Mouse (Mus musculus) adrenal gland, postnatal 10 days (tissue): ENCODE measurements around the gene Etfbkmt. TPM values are rescaled to one million over a fixed set of nuclear protein-coding genes. Genes with fewer than 3 reads are reported as not detected.
A peak's percentile ranks its signal among the peaks of the same experiment; 100 is the strongest.
"Not testable (repeated sequence)": the region's sequence is repeated elsewhere in the genome, so short reads cannot be mapped to it uniquely, and the experiment has no call there.

ENCODE experiments used
- DNase-seq: peaks from one replicate; pipeline ENCODE4 v3.0.0; 2021; ENCODE audit warnings: mixed read lengths
- total RNA-seq, 2 experiments: library from RNA; stranded (reverse); gene quantifications; 2 replicates each; pipeline ENCODE4 v1.2.3; 2021

Gene Etfbkmt
- total RNA-seq, 2 experiments from 2014 or later, result 23.6 to 43.5 TPM

- no peak for DNase-seq
These were observed 5.1 kb upstream of the Etfbkmt start for GRCm38 (mm10) chr6:149134391-149135150.

DNA sequence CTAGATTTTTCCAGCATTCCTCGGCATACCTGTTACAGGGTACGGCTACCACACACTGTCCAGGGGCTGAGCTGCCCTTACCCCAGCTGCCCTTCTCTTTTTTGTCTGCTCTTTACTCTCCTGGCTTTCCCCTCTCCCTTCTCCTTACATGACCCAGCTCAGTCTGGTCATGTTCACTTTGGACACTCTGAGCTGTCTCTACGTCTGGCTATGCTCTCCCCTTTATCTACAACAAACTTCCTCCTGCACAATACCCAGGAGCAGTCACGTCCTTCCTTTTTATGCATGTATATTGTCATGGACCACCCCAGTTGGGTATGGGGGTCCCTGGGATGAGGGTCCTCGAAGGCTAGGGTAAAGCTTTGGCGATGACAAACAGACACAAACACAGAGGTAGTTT lies 4.0 kb upstream of the Etfbkmt start:
- no peak for DNase-seq

- no peak for DNase-seq
These were observed 1.7 kb upstream of the Etfbkmt start for GRCm38 (mm10) chr6:149137936-149138335.

- DNase-seq, result no peak
These were observed 638 bp upstream of the Etfbkmt start for GRCm38 (mm10) chr6:149139011-149139410.

DNA sequence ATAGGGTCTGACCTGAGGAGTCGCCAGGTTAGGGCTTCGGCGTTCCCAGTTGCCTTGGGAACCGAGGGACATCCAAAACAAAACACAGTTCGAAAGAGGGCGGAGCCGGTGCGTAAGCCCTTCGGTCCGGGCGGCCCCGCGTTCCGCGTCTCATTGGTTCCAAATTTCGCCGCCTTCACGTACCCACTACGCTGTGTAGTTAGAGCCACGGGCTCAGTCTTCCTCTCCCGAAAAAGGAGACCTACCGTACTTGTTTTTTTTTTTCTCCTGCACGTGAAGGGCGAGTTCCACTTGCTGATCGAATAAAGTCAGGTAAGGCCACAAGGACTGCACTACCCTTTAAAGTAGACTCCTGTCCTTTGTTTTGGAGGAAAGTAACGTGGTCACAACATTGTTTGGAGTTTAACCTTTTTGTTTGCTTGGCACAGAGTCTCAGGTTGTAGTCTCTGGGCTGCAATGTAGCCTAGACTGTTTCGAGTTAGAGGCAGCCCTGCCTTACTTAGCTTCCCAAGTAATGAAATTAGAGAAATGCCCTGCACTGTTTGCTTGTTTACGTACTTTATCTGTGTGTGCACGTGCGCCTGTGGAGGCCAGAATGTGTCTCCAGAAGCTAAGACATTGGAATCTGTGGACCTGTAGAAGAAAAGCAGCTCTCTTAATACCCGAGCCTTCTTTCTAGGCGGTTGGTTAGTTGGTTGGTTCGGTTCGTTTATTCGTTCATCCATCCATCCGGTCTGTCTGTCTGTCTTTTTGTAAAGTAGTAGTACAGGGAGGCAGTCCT lies 1.9 kb downstream of the Etfbkmt start:
- DNase-seq, result peak; percentile 90

- no peak for DNase-seq
These were observed 5.5 kb downstream of the Etfbkmt start for GRCm38 (mm10) chr6:149145143-149145542.

GRCm38 (mm10) chr6:149148436-149149229 lies 9.0 kb downstream of the Etfbkmt start:
- DNase-seq, result no peak

GRCm38 (mm10) chr6:149152119-149152518 lies 12.5 kb downstream of the Etfbkmt start:
- DNase-seq, result no peak

- no peak for DNase-seq
These were observed 13.9 kb downstream of the Etfbkmt start for GRCm38 (mm10) chr6:149153473-149154115.

DNA sequence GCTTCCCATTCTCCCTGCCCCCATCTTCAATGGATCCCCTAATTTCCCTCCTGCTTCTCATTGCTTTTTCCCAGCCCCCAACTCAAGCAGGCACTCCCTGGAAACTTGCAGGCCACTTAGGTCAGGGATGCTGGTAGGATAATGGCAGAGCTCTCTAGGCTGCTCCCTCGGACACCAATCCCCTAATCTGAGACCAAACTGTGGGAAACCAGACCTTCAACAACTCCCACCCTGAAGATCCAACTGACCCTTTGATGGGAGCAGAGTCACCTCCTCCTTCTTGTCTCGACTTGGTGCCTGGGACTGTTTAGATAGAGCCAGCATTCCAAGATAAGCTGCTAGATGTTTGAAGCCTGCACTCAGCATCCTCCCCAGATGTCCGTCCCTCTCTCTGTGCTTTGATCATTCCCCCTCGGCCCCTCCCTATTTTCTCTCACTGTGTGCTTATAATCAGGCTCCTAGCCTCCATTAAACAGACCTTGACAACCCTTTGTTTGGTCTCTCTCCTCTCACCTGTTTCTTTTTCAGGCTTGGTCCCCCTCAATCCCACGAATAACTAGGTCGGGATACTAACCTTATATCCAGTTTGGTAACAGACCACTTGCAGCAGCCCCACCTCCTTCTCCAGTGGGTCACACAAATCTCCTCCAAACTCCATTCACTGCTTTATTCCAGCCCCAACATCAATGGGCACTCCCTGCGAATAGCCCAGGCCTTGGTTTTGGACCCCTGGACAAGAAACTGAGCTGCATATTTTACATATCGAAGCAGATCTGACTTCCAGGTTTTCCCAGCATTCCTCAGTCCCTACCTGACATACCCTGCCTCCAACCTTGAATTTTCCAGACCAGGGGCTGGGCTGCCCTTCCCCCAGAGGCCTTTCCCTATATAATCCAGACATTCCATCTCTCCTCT lies 14.7 kb downstream of the Etfbkmt start:
- no peak for DNase-seq

DNA sequence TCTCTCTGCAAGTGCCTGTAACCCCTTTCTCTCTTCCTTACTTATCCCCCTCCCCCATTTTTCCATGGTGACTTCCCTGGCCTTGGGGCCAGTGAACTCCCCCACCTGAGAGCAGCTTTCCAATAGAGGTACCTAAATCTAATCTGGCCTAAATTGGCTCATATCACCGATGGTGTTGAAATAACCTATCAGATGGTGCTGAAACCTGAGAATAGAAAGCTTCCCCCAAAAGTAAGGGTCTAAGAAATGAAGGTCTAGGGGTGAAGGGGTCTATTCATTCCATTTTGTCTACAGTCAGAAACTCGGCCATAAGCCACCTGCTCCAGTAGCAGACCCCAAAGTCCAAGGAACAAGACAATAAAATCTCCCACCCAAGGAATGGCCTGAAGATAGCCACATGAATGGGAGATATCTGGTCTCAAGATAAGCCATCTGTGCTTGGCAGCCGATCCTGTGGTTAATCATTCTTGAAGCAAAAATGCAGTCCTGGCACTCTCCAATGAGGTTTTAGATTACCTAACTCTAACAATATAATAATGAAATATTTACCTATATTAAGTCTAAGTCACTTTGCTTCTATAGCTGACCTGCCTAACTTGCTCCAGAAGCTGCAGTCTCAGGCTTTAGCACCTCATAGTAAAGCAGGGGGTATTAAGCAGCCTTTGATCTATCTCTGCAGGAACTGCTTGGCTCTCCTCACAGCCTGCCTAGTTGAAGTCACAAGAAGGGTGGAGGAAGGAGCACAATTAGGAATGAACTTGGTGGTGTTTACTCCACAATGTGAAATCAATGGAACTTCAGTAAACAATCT lies 15.6 kb downstream of the Etfbkmt start:
- DNase-seq, result no peak

GRCm38 (mm10) chr6:149167038-149167437 lies 27.4 kb downstream of the Etfbkmt start:
- DNase-seq, result not testable (repeated sequence)

- no peak for DNase-seq
These were observed 28.0 kb downstream of the Etfbkmt start for GRCm38 (mm10) chr6:149167672-149168071.

GRCm38 (mm10) chr6:149168436-149168835 lies 28.8 kb downstream of the Etfbkmt start:
- DNase-seq, result no peak

- not testable (repeated sequence) for DNase-seq
These were observed 30.3 kb downstream of the Etfbkmt start for GRCm38 (mm10) chr6:149169965-149170364.

DNA sequence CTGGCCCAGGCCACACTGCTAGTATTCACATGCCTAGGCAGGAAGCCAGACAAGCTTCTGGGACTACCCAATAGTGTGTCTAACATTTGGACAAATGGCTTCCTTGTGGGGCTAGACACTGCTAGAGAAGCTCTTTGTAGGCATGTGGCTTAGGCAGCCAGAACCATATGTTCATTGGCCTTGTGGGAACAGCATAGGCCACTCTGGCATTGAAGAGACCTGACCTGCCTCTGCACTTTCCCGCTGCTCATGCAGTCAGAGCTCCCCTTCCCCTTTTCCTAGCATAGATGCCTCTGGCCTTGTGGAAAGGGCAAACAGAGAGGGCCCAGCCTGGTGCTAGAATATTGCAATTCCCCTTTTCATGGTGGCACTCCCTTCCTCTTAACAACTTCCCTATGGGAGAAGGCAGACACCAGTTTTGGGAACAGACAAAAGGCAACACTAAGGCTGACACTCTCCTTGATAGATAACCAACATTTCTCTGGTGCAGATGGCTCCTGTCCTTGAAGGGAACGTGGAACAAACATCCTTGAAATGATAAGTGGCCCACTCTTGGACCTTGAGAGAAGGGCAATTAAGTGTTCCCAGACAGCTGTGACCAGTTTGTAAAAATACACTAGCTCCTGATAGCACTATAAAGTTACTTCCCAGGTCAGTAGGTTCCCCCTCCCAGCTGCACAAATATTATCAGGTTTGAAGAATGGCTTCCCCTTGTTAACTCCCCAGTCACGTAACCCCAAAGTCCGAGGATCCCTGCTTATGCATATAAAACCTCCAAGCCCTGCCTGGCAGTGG lies 34.4 kb downstream of the Etfbkmt start:
- DNase-seq, result peak; percentile 49

GRCm38 (mm10) chr6:149174932-149175570 lies 35.4 kb downstream of the Etfbkmt start:
- DNase-seq, result peak; percentile 62

GRCm38 (mm10) chr6:149179064-149179463 lies 39.4 kb downstream of the Etfbkmt start:
- no peak for DNase-seq

DNA sequence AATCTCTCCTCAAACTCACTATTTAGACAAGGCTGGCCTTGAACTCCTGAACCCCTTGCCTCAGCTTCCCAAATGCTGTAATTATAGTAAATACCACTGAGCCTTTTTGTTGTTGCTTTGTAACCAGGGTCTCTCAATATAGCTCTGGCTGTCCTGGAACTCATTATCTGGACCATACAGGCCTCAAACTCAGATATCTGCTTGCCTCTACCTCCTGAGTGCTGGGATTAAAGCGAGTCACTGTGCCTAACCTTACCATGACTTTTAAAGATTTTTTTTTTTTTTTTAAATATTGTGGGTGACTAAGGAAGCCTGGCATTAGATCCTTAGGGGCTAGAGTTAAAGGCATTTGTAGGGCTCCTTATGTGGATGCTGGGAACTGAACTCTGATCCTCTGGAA lies 44.4 kb downstream of the Etfbkmt start:
- no peak for DNase-seq
